Mouse (Mus musculus): ENCODE measurements around the gene Saa3.

DNA sequence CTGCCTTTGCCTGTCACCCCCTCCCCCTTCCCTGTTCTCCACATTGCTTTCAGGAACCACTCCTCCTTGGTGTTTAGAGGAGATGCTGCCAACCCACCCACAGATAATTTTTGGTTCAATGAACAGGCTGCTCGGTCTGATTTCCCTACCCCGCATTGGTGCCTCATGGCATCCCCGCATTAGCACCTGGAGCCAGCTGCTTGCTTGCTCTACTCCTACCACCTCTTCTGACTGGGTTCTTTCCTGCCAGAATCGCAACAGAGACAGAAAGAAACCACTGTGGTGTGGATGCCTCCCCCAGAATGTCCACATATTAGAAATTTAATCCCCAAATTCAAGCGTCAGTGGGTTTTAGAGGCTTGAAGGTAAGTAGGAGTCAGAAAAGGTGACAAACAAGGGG lies 8.9 kb upstream of the Saa3 start:
- TF ChIP-seq CTCF (IDR thresholded peaks at IDR 0.05; ENCODE audit: control insufficient read depth, insufficient read depth, insufficient read length) (no peak), MYOD1 (IDR thresholded peaks at IDR 0.05; ENCODE audit: control insufficient read depth, insufficient read length, low read depth) (no peak), MAX (IDR thresholded peaks at IDR 0.05) (no peak), CEBPB (IDR thresholded peaks at IDR 0.05; ENCODE audit: low read depth) (no peak), MYOG (IDR thresholded peaks at IDR 0.05; ENCODE audit: control insufficient read depth, extremely low read depth, insufficient read length) (no peak), USF1 (IDR thresholded peaks at IDR 0.05; ENCODE audit: low read depth) (no peak)
